Mouse (Mus musculus) frontal cortex, postnatal 14 days (tissue): ENCODE data around the gene Fars2.
A peak's percentile ranks its signal among the peaks of the same experiment; 100 is the strongest.

Experiments used
- DNase-seq, 2 experiments: peaks; one replicate each; pipeline ENCODE4 v3.0.0; 2022; ENCODE audit warnings: low spot score in 2 of 2

The Fars2 gene

GRCm38 (mm10) chr13:36564764-36565315, 447.6 kb downstream of the Fars2 start:
- no peak for DNase-seq

- no peak for DNase-seq
Measured at GRCm38 (mm10) chr13:36576781-36577180, 459.6 kb downstream of the Fars2 start.

- no peak for DNase-seq
Measured at GRCm38 (mm10) chr13:36577916-36578568, 460.8 kb downstream of the Fars2 start.

- peak; percentile 75 to 79 for DNase-seq
Measured at GRCm38 (mm10) chr13:36578569-36579333, 461.5 kb downstream of the Fars2 start.

GRCm38 (mm10) chr13:36582406-36583070, 465.3 kb downstream of the Fars2 start:
- no peak for DNase-seq

- no peak for DNase-seq
Measured at GRCm38 (mm10) chr13:36583481-36584151, 466.4 kb downstream of the Fars2 start.

- no peak for DNase-seq
Measured at GRCm38 (mm10) chr13:36584197-36584596, 467.0 kb downstream of the Fars2 start.

GRCm38 (mm10) chr13:36589092-36589491, 471.9 kb downstream of the Fars2 start:
- no peak for DNase-seq

GRCm38 (mm10) chr13:36592291-36592690, 475.1 kb downstream of the Fars2 start:
- DNase-seq: no peak

GRCm38 (mm10) chr13:36606717-36607116, 489.5 kb downstream of the Fars2 start:
- DNase-seq: no peak

- no peak for DNase-seq
Measured at GRCm38 (mm10) chr13:36607871-36608270, 490.7 kb downstream of the Fars2 start.

GRCm38 (mm10) chr13:36610426-36610825, 493.2 kb downstream of the Fars2 start:
- no peak for DNase-seq

- DNase-seq: peak; percentile 17 to 22
Measured at GRCm38 (mm10) chr13:36612785-36613750, 495.9 kb downstream of the Fars2 start.

- no peak for DNase-seq
Measured at GRCm38 (mm10) chr13:36620498-36621332, 503.5 kb downstream of the Fars2 start.

GRCm38 (mm10) chr13:36621333-36621659, 504.1 kb downstream of the Fars2 start:
- no peak for DNase-seq

GRCm38 (mm10) chr13:36623556-36623955, 506.3 kb downstream of the Fars2 start:
- DNase-seq: no peak

GRCm38 (mm10) chr13:36629154-36629553, 511.9 kb downstream of the Fars2 start:
- no peak for DNase-seq

GRCm38 (mm10) chr13:36648257-36648656, 531.0 kb downstream of the Fars2 start:
- DNase-seq: no peak

- no peak for DNase-seq
Measured at GRCm38 (mm10) chr13:36654251-36654650, 537.0 kb downstream of the Fars2 start.

- DNase-seq: no peak
Measured at GRCm38 (mm10) chr13:36679345-36679744, 562.1 kb downstream of the Fars2 start.
